7 mouse cellular contexts compared by ENCODE assay signal in the genomic region with DNA sequence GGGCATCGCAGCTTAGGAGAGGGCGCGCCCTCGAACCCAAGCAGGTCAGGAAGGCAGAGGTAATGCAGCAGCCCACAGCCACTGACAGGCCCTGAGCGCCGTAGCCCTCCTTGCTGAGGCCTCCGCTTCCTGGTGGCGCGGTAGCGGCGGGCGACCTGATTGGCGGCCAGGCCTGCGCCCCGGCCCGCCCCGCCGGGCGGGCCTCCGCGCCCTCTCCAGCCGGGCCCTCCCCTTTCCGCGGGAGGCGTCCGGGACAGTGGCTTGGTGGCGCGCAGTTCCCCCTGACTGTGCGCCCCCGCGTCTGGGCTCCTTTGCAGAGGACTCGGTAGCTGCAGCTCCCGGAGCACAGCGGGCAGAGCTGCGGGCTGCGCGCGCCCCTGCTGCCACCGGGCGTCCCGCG.
DNase-seq lines count a peak whose midpoint lies in the region; ATAC-seq and TF ChIP-seq lines count a peak whose summit lies in the region.
"Not testable (repeated sequence)": the region's sequence is repeated elsewhere in the genome, so short reads cannot be mapped to it uniquely, and the experiment has no call there.

No protein-coding gene starts in this region.

- H3K27ac ChIP-seq in embryonic fibroblast, embryonic 13.5 days (ENCODE audit: insufficient read depth, low read length); heart, embryonic 10.5 days; hindbrain, postnatal 0 days; limb, embryonic 15.5 days; midbrain, embryonic 12.5 days (replicated peaks): not testable (repeated sequence)

- H3K27me3 ChIP-seq in heart, embryonic 10.5 days (ENCODE audit: insufficient read depth, poor library complexity, severe bottlenecking); hindbrain, postnatal 0 days (ENCODE audit: insufficient read depth, low read length); limb, embryonic 15.5 days; midbrain, embryonic 12.5 days: not testable (repeated sequence)

- not testable (repeated sequence) for H3K4me1 ChIP-seq in embryonic fibroblast, embryonic 13.5 days (ENCODE audit: control insufficient read depth, insufficient read depth, low read length); heart, embryonic 10.5 days; hindbrain, postnatal 0 days (ENCODE audit: insufficient read depth, low read length); limb, embryonic 15.5 days; midbrain, embryonic 12.5 days

- peak; percentile 81 for TF ChIP-seq POLR2A in embryonic fibroblast, embryonic 13.5 days (IDR thresholded peaks at IDR 0.05; ENCODE audit: low read depth, low read length)

- not testable (repeated sequence) for H3K9ac ChIP-seq in hindbrain, postnatal 0 days (replicated peaks; ENCODE audit: low read length); limb, embryonic 15.5 days; midbrain, embryonic 12.5 days (replicated peaks)

- peak overlapping the region; percentile 21; the same call in 1 of the 2 replicates for H3K4me2 ChIP-seq in hindbrain, postnatal 0 days (ENCODE audit: low read depth, low read length)
- peak overlapping the region; percentile 43 for H3K4me2 ChIP-seq in limb, embryonic 15.5 days
- H3K4me2 ChIP-seq in midbrain, embryonic 12.5 days (replicated peaks) = peak overlapping the region; percentile 47

- DNase-seq in adrenal gland, postnatal 14 days = peak; percentile 60
- DNase-seq in heart, embryonic 10.5 days (ENCODE audit: low spot score) = peak; percentile 81
- DNase-seq in hindbrain, postnatal 0 days (ENCODE audit: low spot score) = peak; percentile 1
- peak; percentile 3 for DNase-seq in right cerebral cortex, postnatal 25 days

- not testable (repeated sequence) for H3K36me3 ChIP-seq in heart, embryonic 10.5 days; hindbrain, postnatal 0 days (ENCODE audit: insufficient read depth, low read length); limb, embryonic 15.5 days; midbrain, embryonic 12.5 days

- not testable (repeated sequence) for TF ChIP-seq CTCF in embryonic fibroblast, embryonic 13.5 days (IDR thresholded peaks at IDR 0.05; ENCODE audit: borderline replicate concordance, insufficient read depth, low read length); hindbrain, postnatal 0 days (IDR thresholded peaks at IDR 0.05; ENCODE audit: low read depth)

- WGBS in heart, embryonic 10.5 days = 2% methylated on average over 37 of the region's 42 CpGs
- 0% methylated on average over 14 of the region's 42 CpGs for WGBS in hindbrain, postnatal 0 days
- under 1% methylated on average over 29 of the region's 42 CpGs for WGBS in limb, embryonic 15.5 days
- WGBS in midbrain, embryonic 12.5 days = 3% methylated on average over 13 of the region's 42 CpGs

- H3K4me3 ChIP-seq in embryonic fibroblast, embryonic 13.5 days (ENCODE audit: insufficient read depth, low read length) = not testable (repeated sequence)
- peak overlapping the region; percentile 60 for H3K4me3 ChIP-seq in heart, embryonic 10.5 days
- peak overlapping the region; percentile 29 for H3K4me3 ChIP-seq in hindbrain, postnatal 0 days (ENCODE audit: low read length)
- H3K4me3 ChIP-seq in limb, embryonic 15.5 days = peak overlapping the region; percentile 49
- H3K4me3 ChIP-seq in midbrain, embryonic 12.5 days = peak overlapping the region; percentile 43

- not testable (repeated sequence) for ATAC-seq in hindbrain, postnatal 0 days; limb, embryonic 15.5 days (ENCODE audit: insufficient number of reproducible peaks, low FRiP score, low TSS enrichment, low read depth); midbrain, embryonic 12.5 days (ENCODE audit: low FRiP score, low read depth)

- H3K9me3 ChIP-seq in heart, embryonic 10.5 days; hindbrain, postnatal 0 days (ENCODE audit: low read length); limb, embryonic 15.5 days; midbrain, embryonic 12.5 days: not testable (repeated sequence)

Comparison
In these comparisons a context has a peak if more than half of its experiments do, and no peak if none do; other contexts are left out.
1. DNase-seq: peak in every context shown above with its lines; median percentile 81 in heart, embryonic 10.5 days; 60 in adrenal gland, postnatal 14 days; 3 in right cerebral cortex, postnatal 25 days; 1 in hindbrain, postnatal 0 days.